Mouse (Mus musculus): ENCODE data around the gene Scn9a. TPM values are rescaled to one million over a fixed set of nuclear protein-coding genes. Genes with fewer than 3 reads are reported as not detected.

The Scn9a gene
- polyA plus RNA-seq, 1 experiment from 2014 or later = 0.01 TPM

DNA sequence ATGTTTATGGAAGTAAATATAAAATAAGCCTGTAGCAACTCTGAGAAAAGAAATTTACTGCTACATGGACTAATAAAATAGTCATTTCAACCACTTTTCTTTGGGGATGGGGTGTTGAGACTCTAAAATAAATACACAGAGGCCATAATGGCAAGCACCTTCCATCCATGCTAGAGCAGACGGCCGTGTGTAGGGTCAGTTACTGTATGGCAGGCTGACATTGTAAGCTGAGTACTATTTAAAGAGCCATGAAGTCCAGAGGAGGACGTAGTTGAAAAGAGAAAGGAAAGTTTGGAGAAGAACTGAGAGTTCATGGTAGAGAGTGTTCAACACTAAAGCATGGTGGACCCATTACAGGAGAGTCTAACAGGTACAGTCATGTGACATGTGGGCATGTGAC is 86.5 kb downstream of the Scn9a start:
- Histone ChIP-seq H3K27ac (replicated peaks) (no peak overlapping the region), H3K9ac (no peak overlapping the region), H3K9me3 (replicated peaks) (0 out of 2 replicates have a peak, but pooled peaks cover 4% of the 10 kb centered on the region), H3K4me3 (replicated peaks) (no peak overlapping the region), H3K36me3 (replicated peaks) (no peaks in the 10 kb centered on the region), H3K4me2 (no peak overlapping the region), H3K4me1 (replicated peaks) (no peaks in the 10 kb centered on the region), H3K27me3 (no peaks in the 10 kb centered on the region)
- WGBS (ENCODE audit: insufficient replicate concordance) = 54% methylated on average over 3 of the region's 3 CpGs
- no peak for ATAC-seq (ENCODE audit: insufficient read depth)

DNA sequence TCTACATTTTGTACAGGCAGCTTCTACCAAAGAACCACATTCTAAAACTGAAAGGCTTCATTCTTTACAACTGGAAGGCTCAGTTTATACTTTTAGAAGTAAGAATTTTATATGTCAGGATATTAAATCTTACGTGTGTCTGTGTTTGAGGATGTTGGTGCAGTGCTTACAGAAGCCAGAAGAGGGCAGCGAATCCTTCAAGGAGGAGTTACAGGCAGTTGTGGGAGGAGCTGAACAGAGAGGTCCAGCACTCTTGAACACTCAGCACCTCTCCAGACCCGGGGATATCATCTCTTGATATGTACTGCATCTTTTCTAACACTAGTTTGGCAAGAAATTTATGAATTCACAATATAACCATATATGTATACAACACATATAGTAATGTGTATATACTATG is 114.8 kb downstream of the Scn9a start:
- H3K27ac ChIP-seq (replicated peaks) = no peak overlapping the region
- H3K9me3 ChIP-seq (replicated peaks) = no peaks in the 10 kb centered on the region
- no peak overlapping the region for H3K9ac ChIP-seq
- H3K36me3 ChIP-seq (replicated peaks) = no peaks in the 10 kb centered on the region
- H3K4me2 ChIP-seq = no peak overlapping the region
- no peak overlapping the region for H3K4me3 ChIP-seq (replicated peaks)
- no peaks in the 10 kb centered on the region for H3K4me1 ChIP-seq (replicated peaks)
- no peak for ATAC-seq (ENCODE audit: insufficient read depth)
- no peaks in the 10 kb centered on the region for H3K27me3 ChIP-seq
- 43% methylated on average over 3 of the region's 3 CpGs for WGBS (ENCODE audit: insufficient replicate concordance)

DNA sequence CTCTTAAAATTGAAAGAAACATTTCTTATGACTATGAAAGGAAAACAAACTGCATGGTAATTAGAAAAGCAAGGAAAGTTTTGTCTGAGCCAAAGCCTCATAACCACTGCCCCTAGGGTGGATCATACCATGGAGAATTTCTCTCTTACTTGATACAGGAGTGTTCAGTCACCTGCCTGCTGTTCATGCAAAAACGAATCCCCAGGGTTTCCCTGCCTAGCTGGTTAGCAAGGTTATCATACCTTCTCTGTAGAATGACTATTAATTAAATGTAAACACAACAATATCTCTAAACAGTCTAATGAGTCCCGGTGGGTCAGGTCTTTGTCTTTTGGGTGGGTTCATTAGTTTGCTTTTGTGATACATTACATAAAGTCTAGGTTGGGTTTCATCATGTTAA is 123.3 kb downstream of the Scn9a start:
- Histone ChIP-seq H3K9me3 (replicated peaks) (no peaks in the 10 kb centered on the region), H3K4me2 (no peak overlapping the region), H3K4me1 (replicated peaks) (no peaks in the 10 kb centered on the region), H3K27me3 (no peaks in the 10 kb centered on the region), H3K9ac (no peak overlapping the region), H3K4me3 (replicated peaks) (no peak overlapping the region), H3K27ac (replicated peaks) (no peak overlapping the region), H3K36me3 (replicated peaks) (no peaks in the 10 kb centered on the region)
- WGBS (ENCODE audit: insufficient replicate concordance) = 42% methylated on average over 2 of the region's 2 CpGs
- no peak for ATAC-seq (ENCODE audit: insufficient read depth)

DNA sequence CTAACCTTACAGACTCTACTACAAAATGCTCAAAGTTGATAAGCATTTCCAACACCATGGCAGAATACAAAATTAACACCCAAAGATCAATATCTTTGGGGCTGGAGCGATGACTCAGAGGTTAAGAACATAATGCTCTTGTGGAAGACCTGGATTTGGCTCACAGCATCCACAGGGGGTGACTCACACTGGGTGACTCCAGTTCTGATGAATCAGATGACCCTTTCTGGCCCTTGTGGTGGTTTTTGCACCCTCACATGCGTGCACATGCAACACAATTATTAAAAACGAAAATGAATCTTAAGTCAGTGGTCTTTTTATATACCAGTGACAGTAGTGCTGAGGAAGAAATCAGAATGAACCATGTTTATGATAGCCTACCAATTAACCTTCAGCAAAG is 126.7 kb downstream of the Scn9a start:
- no peaks in the 10 kb centered on the region for H3K27me3 ChIP-seq
- ATAC-seq (ENCODE audit: insufficient read depth) = no peak
- H3K4me3 ChIP-seq (replicated peaks) = no peak overlapping the region
- H3K27ac ChIP-seq (replicated peaks) = no peak overlapping the region
- H3K4me1 ChIP-seq (replicated peaks) = no peaks in the 10 kb centered on the region
- WGBS (ENCODE audit: insufficient replicate concordance) = 47% methylated on average over 3 of the region's 3 CpGs
- H3K36me3 ChIP-seq (replicated peaks) = no peaks in the 10 kb centered on the region
- H3K9ac ChIP-seq = no peak overlapping the region
- no peak overlapping the region for H3K4me2 ChIP-seq
- no peaks in the 10 kb centered on the region for H3K9me3 ChIP-seq (replicated peaks)

DNA sequence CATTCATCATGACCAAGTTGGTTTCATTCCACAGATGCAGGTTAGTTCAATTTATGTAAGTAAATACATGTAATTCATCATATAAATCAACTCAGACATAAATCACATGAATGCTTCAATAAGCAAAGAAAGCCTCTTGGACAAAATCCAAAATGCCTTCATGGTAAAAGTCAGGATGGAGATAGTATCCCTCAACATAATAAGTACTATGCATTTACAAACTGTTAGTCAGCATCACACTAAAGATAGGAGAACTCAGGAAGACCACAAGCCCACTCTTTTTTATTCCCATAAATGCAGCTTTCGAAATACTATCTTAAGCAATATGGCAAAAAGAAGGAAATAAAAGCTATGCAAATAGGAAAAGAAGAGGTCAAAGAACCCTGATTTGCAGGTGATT is 127.1 kb downstream of the Scn9a start:
- WGBS (ENCODE audit: insufficient replicate concordance) = 51% methylated on average over 1 of the region's 1 CpGs

DNA sequence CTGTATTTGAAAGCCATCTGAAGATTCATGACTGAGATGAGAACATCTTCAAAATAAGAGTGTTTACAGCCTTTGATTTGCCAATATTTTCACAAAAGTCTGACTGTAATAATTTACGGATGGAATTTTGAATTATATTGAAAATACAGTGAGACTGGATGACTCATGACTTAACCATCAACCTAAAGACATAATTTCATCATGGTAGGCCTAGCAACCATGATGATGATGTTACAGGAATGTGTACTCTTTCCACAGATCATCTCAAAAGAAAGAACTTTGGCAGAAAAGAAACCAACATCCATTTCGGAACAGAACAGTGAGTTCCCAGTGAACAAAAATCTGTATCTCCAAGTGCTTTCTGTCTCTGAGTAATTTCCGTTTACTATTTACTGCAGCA is 132.6 kb downstream of the Scn9a start:
- 52% methylated on average over 3 of the region's 3 CpGs for WGBS (ENCODE audit: insufficient replicate concordance)
- Histone ChIP-seq H3K4me3 (replicated peaks) (no peak overlapping the region), H3K27me3 (no peaks in the 10 kb centered on the region), H3K4me1 (replicated peaks) (no peaks in the 10 kb centered on the region), H3K4me2 (no peak overlapping the region), H3K9ac (no peak overlapping the region), H3K9me3 (replicated peaks) (no peaks in the 10 kb centered on the region), H3K27ac (replicated peaks) (no peak overlapping the region), H3K36me3 (replicated peaks) (no peaks in the 10 kb centered on the region)
- no peak for ATAC-seq (ENCODE audit: insufficient read depth)

More for the DNA sequence above, 127.1 kb downstream of the Scn9a start:
- Histone ChIP-seq H3K9ac (no peak overlapping the region), H3K27ac (replicated peaks) (no peak overlapping the region), H3K4me2 (no peak overlapping the region), H3K36me3 (replicated peaks) (no peaks in the 10 kb centered on the region), H3K27me3 (no peaks in the 10 kb centered on the region), H3K4me3 (replicated peaks) (no peak overlapping the region), H3K4me1 (replicated peaks) (no peaks in the 10 kb centered on the region), H3K9me3 (replicated peaks) (no peaks in the 10 kb centered on the region)
- no peak for ATAC-seq (ENCODE audit: insufficient read depth)

DNA sequence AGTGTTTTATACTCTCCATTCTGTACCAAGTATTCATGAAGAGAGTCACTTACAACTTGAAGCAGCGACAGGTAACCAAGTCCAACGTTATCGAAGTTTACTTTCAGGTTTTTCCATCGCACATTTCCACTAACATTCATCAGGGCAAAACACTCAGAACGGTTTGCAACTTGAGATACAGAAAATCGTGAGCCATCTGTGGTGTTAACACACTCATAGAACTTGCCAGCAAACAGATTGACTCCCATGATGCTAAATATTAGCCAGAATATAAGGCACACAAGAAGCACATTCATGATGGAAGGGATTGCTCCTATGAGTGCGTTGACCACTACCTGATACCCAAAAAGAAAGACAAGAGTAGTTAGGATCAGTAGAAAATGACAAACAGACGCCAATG is 140.2 kb downstream of the Scn9a start:
- Histone ChIP-seq H3K4me3 (replicated peaks) (no peak overlapping the region), H3K36me3 (replicated peaks) (no peaks in the 10 kb centered on the region), H3K27me3 (no peaks in the 10 kb centered on the region), H3K9ac (no peak overlapping the region), H3K4me1 (replicated peaks) (no peaks in the 10 kb centered on the region), H3K9me3 (replicated peaks) (no peaks in the 10 kb centered on the region), H3K27ac (replicated peaks) (no peak overlapping the region), H3K4me2 (no peak overlapping the region)
- no peak for ATAC-seq (ENCODE audit: insufficient read depth)
- WGBS (ENCODE audit: insufficient replicate concordance) = 58% methylated on average over 8 of the region's 8 CpGs

DNA sequence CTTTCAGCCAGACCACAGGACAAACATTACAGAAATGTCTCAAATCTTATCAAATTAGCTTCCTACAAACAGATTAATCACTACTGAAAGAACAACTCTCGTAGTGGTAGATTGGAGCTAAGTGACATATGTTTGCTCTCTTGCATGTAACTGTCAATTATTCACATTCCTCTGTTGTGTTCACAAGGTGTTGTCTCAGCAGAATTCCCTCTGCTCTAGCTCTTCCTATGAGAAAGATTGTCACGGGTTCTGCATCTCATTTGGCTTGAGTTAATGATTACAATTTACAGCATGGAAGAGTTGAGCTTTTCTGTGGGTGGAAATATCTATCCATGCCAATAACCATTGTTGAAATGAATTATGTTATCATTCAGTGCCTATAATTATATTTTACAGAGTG is 156.4 kb downstream of the Scn9a start:
- no peaks in the 10 kb centered on the region for H3K9me3 ChIP-seq (replicated peaks)
- H3K9ac ChIP-seq = no peak overlapping the region
- H3K4me2 ChIP-seq = no peak overlapping the region
- no peaks in the 10 kb centered on the region for H3K27me3 ChIP-seq
- H3K4me3 ChIP-seq (replicated peaks) = no peak overlapping the region
- ATAC-seq (ENCODE audit: insufficient read depth) = no peak
- no peaks in the 10 kb centered on the region for H3K36me3 ChIP-seq (replicated peaks)
- H3K4me1 ChIP-seq (replicated peaks) = no peaks in the 10 kb centered on the region
- 41% methylated on average over 2 of the region's 2 CpGs for WGBS (ENCODE audit: insufficient replicate concordance)
- no peak overlapping the region for H3K27ac ChIP-seq (replicated peaks)

DNA sequence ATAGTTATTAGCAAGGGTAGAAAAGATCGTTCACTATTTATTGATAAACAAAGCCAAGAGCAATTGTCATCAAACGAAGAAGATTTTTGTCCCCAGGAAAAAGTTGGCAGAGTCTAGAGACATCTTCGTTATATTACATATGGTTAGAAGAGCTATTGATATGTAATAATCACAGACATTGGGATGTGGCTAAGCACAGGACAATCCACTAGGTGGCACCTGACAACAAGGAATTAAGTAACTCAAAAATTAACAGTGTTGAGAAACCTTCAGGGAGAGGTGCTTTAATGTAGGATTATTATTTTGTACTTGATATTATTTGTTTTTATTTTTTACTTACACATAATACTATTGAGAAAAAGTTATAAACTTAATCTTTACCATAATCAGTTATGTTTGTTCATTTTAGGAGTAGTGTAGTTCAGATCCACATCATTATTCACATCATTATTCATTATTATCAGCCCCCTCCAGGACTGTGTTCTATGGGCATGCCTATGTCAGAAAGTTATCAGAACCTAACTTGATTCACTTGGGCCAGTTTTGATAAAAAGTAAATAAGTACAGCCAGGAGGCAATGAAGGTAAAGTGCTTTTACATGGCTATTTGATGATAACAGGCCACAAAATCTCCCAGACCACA is 161.5 kb downstream of the Scn9a start:
- Histone ChIP-seq H3K36me3 (replicated peaks) (no peaks in the 10 kb centered on the region), H3K4me1 (replicated peaks) (no peaks in the 10 kb centered on the region), H3K9ac (no peak overlapping the region), H3K4me3 (replicated peaks) (no peak overlapping the region), H3K9me3 (replicated peaks) (no peaks in the 10 kb centered on the region), H3K27ac (replicated peaks) (no peak overlapping the region), H3K27me3 (no peaks in the 10 kb centered on the region), H3K4me2 (no peak overlapping the region)
- no peak for ATAC-seq (ENCODE audit: insufficient read depth)
- WGBS (ENCODE audit: insufficient replicate concordance) = 36% methylated on average over 3 of the region's 3 CpGs

DNA sequence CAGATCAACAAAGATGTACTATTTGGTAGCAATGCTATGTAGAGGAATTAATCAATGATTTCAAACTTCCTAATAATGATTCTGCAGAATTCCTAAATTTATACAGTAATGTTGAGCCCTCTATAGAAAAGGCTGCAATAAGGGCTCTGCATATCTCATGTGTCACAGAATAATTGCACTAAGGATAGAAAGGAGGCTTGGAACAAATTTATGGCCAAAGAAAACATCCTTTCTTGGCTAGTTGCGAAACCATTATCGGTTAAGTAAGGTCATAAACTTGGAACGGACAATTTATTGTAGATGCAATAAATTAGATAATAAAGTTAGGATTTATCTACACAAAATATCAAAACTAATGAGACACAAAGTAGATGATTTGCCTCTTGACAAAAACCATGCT is 169.3 kb downstream of the Scn9a start:
- H3K4me3 ChIP-seq (replicated peaks) = no peak overlapping the region
- no peak for ATAC-seq (ENCODE audit: insufficient read depth)
- H3K27me3 ChIP-seq = no peaks in the 10 kb centered on the region
- H3K27ac ChIP-seq (replicated peaks) = no peak overlapping the region
- H3K4me2 ChIP-seq = no peak overlapping the region
- no peaks in the 10 kb centered on the region for H3K4me1 ChIP-seq (replicated peaks)
- H3K9ac ChIP-seq = no peak overlapping the region
- no peaks in the 10 kb centered on the region for H3K36me3 ChIP-seq (replicated peaks)
- no peaks in the 10 kb centered on the region for H3K9me3 ChIP-seq (replicated peaks)
- 69% methylated on average over 3 of the region's 3 CpGs for WGBS (ENCODE audit: insufficient replicate concordance)

DNA sequence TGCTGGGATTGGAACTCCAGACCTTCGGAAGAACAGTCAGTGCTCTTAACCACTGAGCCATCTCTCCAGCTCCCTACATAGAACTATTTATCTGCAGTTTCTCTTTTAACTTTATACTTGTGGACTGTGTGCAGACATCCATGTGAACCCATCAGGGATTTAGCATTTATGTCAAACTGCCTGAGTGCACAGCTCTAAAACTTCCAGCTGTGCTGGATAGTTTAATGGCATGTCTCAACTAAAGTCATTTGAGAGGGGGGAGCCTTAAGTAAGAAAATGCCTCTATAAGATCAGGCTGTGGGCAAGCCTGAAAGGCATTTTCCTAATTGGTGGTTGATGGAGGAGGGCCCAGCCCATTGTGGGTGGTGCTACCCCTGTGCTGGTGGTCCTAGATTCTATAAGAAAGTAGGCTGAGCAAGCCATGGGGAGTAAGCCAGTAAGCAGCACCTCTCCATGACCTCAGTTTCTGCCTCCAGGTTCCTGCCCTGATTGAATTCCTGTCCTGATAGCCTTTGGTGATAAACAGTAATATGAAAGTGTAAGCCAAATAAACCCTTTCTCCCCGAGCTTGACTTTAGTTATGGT is 169.8 kb downstream of the Scn9a start:
- no peak overlapping the region for H3K4me3 ChIP-seq (replicated peaks)
- H3K27me3 ChIP-seq = no peaks in the 10 kb centered on the region
- 48% methylated on average over 2 of the region's 2 CpGs for WGBS (ENCODE audit: insufficient replicate concordance)
- no peak overlapping the region for H3K27ac ChIP-seq (replicated peaks)
- H3K9me3 ChIP-seq (replicated peaks) = no peaks in the 10 kb centered on the region
- no peaks in the 10 kb centered on the region for H3K4me1 ChIP-seq (replicated peaks)
- H3K36me3 ChIP-seq (replicated peaks) = no peaks in the 10 kb centered on the region
- H3K4me2 ChIP-seq = no peak overlapping the region
- no peak overlapping the region for H3K9ac ChIP-seq
- ATAC-seq (ENCODE audit: insufficient read depth) = no peak

DNA sequence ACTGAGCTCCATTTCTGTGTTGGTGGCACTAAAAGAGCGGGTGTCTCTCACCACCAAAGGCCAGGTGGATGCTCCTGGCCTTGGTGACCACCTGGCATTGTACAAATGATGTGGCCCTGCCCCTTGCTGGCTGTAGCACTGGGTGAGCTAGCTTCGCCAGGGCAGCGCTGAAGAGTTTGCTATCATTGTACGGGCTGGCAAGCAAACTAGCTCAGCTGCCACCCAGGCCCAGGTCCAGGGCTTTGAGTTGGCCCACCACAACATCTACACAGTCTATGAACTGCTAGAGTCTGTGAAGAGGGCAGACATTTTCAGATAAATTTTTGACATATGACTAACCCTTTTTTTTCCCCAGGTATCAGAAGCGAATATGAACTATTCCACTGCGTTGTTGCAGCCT is 170.8 kb downstream of the Scn9a start:
- Histone ChIP-seq H3K4me1 (replicated peaks) (no peaks in the 10 kb centered on the region), H3K4me2 (no peak overlapping the region), H3K36me3 (replicated peaks) (no peaks in the 10 kb centered on the region), H3K27me3 (no peaks in the 10 kb centered on the region), H3K27ac (replicated peaks) (no peak overlapping the region), H3K9ac (no peak overlapping the region), H3K4me3 (replicated peaks) (no peak overlapping the region), H3K9me3 (replicated peaks) (no peaks in the 10 kb centered on the region)
- ATAC-seq (ENCODE audit: insufficient read depth) = no peak
- 69% methylated on average over 6 of the region's 6 CpGs for WGBS (ENCODE audit: insufficient replicate concordance)
